Mouse (Mus musculus) bone marrow macrophage, adult 2 months (primary cell): ENCODE data around the gene Kat14.

Experiments used
- CTCF ChIP-seq: IDR thresholded peaks from 2 replicates; pipeline ENCODE4 v1.5.1; 2012; ENCODE audit warnings: low read depth, mild to moderate bottlenecking, low read length, moderate library complexity
- POLR2A ChIP-seq: IDR thresholded peaks from 2 replicates; pipeline ENCODE4 v1.6.1; 2012; ENCODE audit warnings: mild to moderate bottlenecking, low read depth, low read length, borderline replicate concordance

- TF ChIP-seq POLR2A (no peak), CTCF (no peak)
These were observed 53.4 kb downstream of the Kat14 start for GRCm38 (mm10) chr2:144422094-144422675.
